Mouse (Mus musculus): ENCODE data around the gene Plcxd1.
A peak's percentile ranks its signal among the peaks of the same experiment; 100 is the strongest.
"Not testable (repeated sequence)": the region's sequence is repeated elsewhere in the genome, so short reads cannot be mapped to it uniquely, and the experiment has no call there.

Gene Plcxd1

GRCm38 (mm10) chr5:110099656-110100580 is at the start of gene Plcxd1:
TSS of gene Plcxd1 (plus strand) at chr5:110099969.
- DNase-seq, result peak; percentile 45

- peak; percentile 83 for DNase-seq
Measured at GRCm38 (mm10) chr5:110057637-110058408, 41.9 kb upstream of the Plcxd1 start.

DNA sequence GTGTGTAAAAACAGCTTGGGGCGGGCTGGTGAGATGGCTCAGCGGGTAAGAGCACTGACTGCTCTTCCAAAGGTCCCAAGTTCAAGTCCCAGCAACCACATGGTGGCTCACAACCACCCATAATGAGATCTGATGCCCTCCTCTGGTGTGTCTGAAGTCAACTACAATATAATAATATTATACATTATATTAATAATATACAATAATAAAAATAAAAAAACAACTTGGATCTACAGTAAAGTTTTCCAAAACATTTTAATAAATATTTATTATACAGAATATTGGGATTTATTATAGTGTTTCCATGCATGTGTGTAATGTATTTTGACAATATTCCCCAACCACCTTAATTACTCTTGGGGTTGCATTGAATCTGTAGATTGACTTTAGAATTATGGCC is 27.4 kb upstream of the Plcxd1 start, which contains the start of gene Gm17655:
Gene Gm17655 (minus strand): TSS at position 101 of the 400 bp plus-strand sequence.
- not testable (repeated sequence) for DNase-seq

DNA sequence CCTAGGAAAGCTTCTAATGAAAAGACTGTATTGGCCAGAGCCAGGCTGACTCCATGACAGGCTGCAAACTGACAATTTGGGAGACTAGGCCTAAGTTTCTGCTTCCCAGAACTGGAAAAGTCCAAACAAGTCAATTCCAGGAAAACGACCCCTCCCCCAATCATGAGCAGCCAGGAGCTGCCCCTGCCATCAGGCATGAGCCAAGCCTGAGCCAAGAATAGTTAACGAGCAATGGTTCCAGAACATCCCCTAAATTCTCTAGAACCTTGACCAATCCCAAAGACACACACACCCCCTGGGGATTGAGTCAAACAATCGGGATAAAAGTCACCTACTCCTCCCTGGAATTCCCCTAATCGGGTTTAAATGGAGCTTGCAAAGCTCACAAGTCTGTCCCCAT is 16.8 kb upstream of the Plcxd1 start:
- no peak for DNase-seq

DNA sequence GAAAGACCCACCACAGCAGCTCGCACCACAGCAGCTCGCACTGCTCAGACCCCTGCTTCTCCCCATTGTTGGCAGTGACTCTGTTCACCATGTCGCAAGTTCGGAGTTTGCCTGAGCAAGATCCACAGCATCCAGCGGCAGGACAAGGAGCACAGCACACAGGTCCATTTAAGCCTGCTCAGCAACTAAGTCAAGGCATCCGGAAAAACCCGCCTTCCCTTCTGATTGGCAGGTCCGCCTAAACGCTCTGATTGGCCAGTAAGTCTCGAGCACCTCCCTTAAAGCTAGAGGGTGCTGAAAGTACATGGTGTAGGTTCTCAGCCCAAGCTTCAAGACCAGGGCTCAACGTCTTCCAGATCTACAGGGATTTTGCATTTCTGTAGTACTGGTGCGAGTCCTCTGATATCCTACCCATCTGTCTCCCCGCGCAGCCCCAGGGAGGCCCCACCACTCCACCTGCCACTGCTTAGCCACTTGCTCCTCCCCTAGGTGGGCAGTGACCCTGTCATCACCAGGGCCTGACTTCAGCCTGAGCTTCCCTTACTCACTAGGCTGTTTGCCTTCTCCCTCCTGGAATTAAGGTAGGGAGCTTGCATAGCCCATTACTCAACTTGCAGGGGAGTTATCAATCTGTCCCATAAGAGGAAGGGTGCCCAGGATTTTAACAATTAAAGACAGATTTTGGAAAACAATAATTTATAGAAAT is 13.5 kb upstream of the Plcxd1 start:
- no peak for DNase-seq

DNA sequence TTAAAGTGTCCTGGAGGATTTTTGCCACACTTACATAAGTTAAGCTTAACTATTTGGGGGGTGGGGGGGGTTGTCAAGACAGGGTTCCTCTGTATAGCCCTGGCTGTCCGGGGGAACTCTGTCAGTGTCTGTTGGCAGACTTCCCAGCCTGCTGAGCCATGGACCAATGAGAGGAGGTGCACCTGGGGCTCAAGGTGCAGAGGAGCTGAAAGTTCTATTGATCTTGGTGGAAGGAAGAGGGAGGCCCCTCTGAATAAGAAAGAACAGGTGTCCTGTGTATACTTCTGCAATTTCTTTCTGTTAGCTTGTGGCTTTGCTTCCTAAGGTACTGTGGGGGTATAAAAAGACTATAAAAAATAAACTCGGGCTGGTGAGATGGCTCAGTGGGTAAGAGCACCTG is 8.2 kb upstream of the Plcxd1 start:
- peak; percentile 53 for DNase-seq

DNA sequence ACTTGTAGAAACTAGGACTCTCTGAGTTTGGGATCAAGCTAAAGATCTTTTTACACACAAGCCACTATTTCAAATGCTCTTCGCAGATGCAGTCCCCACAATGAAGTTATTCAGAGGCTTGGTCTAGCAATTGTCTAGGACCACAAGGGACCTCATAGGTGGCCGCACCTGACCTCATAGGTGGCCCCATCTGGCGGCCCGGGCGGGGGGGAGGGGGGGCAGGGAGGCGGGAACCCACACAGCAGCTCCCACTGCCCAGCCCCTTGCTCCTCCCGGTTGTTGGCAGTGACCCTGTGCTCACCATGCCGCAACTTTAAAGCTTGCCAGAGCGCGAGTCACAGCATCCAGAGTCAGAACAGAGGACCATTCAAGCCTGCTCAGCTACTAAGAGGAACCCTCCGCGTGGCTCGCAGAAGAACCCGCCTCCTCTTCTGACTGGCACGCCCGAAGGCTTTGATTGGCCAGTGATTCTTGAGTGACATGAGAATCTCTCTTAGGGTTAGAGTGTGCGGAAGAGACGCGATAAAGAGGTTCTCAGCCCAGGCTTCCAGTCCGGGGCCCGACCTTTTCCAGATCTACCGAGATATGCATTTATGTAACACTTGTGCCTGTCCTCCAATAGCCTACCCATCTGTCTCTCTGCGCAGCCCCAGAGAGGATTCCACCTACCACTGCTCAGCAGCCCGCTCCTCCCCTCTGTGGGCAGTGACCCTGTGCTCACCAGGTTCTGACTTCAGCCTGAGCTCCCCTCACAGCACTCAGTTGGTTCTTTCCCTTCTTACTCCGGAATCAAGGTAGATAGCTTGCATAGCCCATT is 5.5 kb upstream of the Plcxd1 start, which contains the start of gene Gm35315:
Gene Gm35315 (minus strand): TSS at position 391 of the 817 bp plus-strand sequence.
- DNase-seq, result peak; percentile 84

DNA sequence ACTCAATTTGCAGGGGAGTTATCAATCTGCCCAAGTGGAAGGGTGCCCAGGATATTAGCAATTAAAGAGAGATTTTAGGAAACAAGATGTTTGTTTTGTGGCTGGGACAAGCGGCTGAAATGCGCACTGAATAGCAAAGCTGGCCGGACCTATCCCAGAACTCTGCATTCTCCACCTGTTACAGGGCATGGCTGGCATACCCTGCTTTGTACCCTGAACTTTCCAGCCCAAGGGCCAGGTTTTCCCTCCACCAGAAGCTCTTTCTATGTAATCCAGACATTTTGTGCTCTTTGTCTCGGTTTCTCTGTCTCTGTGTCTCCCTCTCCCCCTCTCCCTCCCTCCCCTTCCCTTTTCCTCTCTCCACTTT is 4.9 kb upstream of the Plcxd1 start:
- no peak for DNase-seq

GRCm38 (mm10) chr5:110098991-110099477 is 735 bp upstream of the Plcxd1 start:
- peak; percentile 47 for DNase-seq

- DNase-seq, result peak; percentile 69
Measured at GRCm38 (mm10) chr5:110100921-110101631, 1.3 kb downstream of the Plcxd1 start.

DNA sequence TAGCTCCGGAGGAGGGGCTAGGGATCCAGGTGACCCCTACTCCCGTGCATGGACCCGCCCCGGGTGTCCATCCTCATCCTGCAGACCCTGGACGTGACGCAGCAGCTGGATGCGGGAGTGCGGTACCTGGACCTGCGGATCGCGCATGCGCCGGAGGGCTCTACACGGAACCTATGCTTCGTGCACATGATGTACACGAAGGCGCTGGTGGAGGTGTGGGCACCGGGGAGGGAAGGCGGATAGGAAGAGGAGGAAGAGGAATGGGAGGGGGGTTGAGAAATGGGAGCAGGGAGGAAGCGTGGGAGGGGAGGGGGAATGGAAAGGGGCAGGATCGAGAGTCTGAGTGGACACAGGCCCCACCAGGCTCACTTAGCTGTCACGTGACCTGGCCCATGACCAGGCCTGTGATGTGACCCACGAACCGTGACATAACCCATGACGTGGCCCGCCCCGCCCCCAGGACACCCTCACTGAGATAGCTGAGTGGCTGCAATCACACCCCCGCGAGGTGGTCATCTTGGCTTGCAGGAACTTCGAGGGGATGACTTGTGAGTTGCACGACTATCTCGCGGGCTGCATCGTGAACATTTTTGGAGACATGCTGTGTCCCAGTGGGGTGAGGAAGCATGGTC is 2.1 kb downstream of the Plcxd1 start:
- DNase-seq, result peak; percentile 65

GRCm38 (mm10) chr5:110102429-110102828 is 2.7 kb downstream of the Plcxd1 start:
- no peak for DNase-seq

DNA sequence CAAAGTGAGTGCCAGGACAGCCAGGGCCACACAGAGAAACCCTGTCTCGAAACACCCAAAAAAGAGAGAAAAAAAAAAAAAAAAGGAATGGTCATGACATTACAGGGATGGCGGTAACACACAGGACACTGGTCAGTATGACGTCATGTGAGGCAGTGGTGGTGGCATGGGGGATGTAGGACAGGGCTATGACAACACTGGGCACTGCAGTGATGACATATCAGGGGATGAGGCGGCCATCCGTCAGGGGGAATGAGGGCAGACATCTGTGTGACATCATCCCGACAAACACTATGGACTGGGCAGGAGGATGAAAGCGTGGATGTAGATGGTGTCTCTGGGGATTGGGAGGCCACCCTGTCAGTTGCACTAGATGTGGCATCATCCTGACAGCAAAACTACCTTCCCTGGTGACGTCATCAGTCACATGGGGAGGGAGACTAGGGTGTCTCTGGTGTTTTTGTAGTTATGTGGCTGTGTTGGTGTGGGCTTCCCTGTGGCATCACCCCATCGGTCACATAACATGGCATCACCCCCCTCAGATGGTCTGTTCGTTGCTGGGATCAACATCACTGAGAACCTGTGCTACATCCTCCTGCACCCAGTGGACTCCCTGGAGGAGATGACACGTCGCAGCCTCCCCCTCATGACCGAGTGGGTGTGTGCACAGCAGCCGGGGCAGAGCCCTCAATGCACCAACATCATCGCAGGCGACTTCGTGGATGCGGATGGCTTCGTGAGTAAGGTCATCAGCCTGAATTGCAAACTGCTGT is 3.3 kb downstream of the Plcxd1 start:
- no peak for DNase-seq

DNA sequence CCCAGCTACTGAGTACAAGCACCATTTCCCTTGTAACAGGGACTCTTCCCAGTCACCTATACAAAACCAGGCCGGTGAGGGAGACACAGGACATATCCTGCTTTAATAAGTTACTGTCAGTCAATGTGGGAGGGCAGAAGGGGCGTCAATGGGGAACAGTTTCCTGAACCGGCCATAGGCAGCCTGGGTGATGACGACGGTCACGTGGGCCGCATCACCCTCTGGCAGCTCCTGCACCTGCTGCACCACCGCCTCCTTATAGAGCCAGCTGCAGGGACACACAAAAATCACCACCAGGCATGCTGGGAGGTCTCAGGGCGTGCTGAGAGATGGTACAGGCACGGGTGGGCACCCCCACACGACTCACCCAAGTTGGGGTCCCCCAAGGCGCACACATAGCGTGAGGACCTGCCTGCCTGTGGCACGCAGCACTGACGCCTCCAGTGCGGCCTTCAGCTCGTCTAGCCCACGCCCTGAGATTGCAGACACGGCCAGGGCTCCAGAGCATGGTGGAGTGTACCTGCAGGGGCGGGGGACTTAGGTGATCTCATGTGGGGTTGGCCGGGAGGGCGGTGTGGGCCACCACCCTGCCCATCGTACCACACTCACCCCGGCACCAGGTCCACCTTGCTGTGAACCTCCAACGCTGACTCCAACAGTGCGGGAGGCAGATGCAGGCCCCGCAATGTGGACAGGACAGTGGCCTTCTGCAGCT is 4.3 kb downstream of the Plcxd1 start:
- DNase-seq, result no peak

GRCm38 (mm10) chr5:110104616-110105380 is 5.0 kb downstream of the Plcxd1 start:
- no peak for DNase-seq

DNA sequence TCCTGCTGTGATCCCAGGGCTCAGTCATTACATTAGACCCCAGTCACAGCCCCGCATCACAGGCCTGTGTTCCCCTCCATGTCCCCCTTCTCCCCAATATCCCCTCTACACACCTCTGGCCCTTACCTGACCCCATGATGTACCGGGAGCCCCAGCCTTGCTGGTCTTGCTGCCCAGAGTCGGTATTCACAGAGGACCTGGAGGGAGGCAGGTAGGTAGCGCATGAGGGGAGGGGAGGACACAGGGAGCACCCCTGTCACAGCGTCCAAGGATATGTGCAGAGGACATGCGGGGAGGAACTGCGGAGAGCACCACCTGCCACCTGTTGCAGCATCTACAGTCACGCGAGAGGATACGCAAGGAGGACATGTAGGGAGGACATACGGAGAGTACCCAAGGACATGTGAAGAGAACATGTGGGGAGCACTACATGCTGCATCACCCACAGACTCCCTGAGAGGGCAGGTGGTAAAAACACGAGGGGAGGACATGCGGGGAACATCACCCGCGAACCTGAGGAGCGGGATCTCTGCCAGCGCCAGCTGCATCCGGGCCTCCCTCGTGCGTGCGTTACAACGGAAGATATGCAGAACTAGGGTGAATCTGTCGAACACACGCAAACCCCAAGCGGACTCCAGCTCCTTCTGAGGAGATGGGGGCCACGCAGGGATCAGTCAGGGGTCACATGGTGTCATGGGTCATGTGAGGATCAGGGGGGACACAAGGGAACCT is 6.5 kb downstream of the Plcxd1 start:
- no peak for DNase-seq

DNA sequence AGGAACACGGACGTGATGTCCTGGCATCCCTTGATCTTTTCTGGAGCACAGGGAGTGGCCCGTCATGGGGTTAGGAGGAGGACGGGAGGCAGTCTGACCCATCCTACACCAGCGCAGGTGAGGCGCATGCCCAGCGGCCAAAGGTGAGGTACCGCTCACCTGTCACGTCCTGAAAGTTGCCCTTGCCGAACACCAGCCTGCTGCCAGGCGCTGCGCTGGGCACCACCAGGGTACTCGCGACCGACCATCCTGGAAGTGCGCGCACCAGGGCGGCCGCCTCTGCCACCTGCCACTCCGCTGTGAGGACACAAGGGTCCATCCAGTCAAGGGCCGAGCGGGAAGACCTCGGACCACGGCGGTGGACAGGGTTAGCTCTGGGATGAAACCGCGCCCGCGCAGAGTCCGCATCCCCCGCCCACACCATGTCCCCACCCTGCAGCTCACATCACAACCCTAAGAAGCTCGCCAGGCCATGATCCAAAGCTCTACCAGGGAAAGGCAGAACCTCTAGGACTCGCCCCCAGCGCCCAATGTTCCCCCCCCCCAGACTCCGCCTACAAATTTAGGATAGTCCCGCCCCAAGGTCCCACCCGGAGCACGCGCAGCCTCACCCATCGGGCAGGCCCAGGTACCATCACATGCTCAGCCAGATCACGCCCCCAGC is 7.3 kb downstream of the Plcxd1 start:
- DNase-seq, result peak; percentile 53

Data from thymus, postnatal 4 days (tissue).